Mouse (Mus musculus): Measurements from ENCODE around the gene Tdrd3.

The Tdrd3 gene

DNA sequence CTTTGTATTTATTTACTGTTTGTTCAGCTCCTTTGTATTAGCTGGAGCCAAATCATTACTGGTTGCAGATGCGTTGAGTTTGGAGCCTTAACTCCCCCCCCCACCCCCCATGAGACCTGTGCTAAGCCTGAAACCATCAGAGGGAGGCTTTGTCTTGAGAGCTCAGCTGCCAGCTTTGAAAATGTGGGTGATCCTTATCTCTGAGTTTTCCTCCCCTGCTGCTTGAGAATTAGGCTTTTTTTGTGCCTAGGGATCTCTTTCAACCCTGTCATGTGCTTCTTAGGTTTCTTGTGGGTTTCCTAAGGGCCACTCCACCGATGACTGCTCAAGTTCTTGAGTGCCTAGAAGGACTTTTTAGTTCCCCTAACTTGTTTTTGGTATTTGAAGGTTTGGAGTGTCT lies 23.3 kb downstream of the Tdrd3 start:
- ChIA-PET CTCF (interaction anchor here in 1 of 4 experiments (0.6 kb wide), 1 partner anchor 127 kb away, joined by 5 read pairs; no protein-coding TSS in a partner anchor), POLR2A (interaction anchor here in 1 of 4 experiments (0.5 kb wide), 1 partner anchor 14 kb away, joined by 3 read pairs; no protein-coding TSS in a partner anchor)

DNA sequence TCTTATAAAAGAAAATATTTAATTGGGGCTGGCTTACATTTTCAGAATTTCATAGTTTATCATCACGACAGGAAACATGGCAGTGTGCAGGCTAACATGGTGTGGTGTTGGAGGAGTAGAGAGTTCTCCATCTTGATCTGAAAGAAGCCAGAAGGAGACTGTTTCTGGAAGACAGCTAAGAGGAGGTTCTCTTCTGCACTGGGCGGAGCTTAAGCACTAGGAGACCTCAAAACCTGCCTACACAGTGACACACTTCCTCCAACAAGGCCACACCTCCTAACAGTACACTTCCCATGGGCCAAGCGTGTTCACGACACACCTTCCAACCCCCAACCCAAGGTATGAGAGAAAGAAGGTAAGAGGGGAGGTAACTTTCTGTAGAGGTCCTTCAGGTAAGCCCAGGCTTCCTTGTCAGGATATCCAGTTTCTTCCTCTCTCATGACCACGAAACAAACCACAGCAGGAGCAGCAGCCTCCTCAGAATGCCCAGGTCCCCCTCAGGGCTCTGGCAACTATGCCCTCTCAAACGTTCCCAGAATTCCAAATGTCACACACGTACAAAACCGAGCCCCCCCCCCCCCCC lies 30.0 kb downstream of the Tdrd3 start:
- ChIA-PET POLR2A (interaction anchor here in 3 of 4 experiments (0.5 to 1.6 kb wide), 3 partner anchors 25 to 115 kb away, joined by 3 to 4 read pairs (median 3); no protein-coding TSS in a partner anchor), CTCF (no interaction called here)

DNA sequence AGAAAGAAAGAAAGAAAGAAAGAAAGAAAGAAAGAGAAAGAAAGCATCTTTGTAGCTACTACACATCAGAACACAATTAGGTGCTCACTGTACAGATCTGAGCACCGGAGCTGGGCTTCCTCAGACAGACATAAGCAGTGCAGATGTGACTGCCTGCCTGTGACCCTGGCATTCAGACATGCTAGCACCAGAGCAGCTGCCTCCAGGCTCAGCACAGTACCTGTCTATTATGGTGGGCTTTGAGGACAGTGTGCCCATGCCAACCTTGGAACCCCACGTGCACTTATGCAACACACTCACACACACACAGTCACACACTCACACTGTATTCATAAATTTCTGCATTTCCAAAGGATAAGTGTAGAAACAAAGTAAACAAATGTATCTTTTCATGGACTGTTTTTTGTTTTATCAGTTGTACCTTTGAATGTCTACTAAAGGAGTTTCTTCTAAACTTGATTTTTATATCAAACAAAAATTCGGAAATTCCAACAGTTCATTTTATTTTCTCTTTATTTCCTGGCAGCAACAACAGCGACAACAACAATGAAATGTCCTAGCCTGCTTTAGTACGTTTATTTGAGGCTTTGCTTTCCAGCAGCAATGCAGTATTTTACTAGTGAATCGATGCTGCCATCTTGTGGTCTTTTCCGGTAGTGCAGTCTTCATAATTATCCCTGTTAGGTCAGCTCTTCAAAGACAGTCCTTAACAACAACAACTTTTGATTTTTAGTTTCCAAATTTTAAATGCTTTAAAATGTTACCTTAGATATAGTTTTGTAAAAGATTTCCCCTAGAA lies 35.4 kb downstream of the Tdrd3 start:
- CTCF ChIA-PET: interaction anchor here in 3 of 4 experiments (0.5 to 2.0 kb wide), 4 partner anchors 11 to 614 kb away, joined by 3 to 6 read pairs (median 3); no protein-coding TSS in a partner anchor
- POLR2A ChIA-PET: interaction anchor here in 1 of 4 experiments (0.5 kb wide), 1 partner anchor 9 kb away, joined by 3 read pairs; no protein-coding TSS in a partner anchor

DNA sequence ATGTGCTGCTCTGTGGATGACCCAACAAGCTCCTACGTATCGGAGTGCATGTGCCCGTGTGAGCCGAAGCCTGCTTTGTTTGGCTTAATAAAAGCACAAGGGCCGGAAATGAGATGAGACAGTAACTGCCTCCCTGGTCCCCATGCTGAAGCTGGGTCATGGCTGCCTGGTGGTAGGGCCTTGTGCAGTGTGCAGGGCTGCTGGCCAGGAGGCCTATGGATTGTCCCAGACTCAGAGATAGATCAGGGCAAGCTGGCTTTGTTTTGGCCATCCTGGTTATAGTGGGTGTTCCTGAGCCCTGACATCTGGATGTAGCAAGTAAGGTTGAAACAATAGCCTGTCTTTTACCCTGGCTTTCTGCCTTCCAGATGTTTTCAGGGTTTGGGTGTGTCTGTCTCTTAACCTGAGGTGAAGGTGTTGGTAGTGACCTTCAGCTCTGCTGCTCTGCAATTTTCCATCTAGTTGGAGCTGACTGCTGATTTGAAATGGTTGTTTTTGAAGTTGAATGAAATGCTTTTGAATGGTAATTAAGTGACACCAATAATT lies 39.3 kb downstream of the Tdrd3 start:
- POLR2A ChIA-PET: no interaction called here
- CTCF ChIA-PET: interaction anchor here in 3 of 4 experiments (1.0 to 1.2 kb wide), 3 partner anchors 8 to 9 kb away, joined by 4 to 6 read pairs (median 5); no protein-coding TSS in a partner anchor

DNA sequence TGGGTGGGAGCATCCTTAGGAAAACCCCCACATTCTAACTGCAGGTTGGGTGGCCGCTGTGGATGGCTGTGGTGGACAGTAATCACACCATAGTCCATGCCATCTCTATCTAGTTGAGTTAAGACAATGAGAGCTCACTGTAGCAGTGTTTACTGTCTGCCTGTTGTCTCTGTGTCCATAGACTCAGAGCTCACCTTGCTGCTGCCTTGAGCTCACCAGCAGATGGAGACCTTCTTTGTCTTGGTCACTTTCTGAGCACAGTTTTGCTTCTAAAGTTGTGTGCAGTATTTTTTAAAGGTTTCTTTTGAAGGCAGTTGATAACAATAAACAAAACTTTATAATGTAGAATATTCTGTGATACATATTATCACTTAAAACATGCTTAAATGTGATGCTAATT lies 43.3 kb downstream of the Tdrd3 start:
- ChIA-PET POLR2A (no interaction called here), CTCF (no interaction called here)

DNA sequence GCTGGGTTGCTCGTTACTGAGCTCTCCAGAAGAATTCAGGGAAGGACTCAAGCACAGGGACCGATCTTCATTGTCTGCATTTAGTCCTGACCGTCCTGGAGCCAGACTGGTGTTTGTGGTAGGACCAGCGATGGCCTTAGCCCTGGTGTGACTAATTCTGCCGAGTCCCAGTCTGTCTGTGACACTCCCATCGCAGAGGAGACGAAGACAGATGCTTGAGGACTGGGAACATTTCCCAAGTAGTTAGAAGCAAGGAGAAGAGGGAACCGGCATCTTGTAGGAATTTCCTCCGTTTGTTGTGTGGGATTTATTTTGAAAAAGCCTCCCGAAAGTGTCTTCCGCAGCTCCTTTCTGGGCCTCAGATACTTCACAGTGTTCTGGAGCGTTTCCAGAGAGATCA lies 45.1 kb downstream of the Tdrd3 start:
- ChIA-PET CTCF (no interaction called here), POLR2A (no interaction called here)

DNA sequence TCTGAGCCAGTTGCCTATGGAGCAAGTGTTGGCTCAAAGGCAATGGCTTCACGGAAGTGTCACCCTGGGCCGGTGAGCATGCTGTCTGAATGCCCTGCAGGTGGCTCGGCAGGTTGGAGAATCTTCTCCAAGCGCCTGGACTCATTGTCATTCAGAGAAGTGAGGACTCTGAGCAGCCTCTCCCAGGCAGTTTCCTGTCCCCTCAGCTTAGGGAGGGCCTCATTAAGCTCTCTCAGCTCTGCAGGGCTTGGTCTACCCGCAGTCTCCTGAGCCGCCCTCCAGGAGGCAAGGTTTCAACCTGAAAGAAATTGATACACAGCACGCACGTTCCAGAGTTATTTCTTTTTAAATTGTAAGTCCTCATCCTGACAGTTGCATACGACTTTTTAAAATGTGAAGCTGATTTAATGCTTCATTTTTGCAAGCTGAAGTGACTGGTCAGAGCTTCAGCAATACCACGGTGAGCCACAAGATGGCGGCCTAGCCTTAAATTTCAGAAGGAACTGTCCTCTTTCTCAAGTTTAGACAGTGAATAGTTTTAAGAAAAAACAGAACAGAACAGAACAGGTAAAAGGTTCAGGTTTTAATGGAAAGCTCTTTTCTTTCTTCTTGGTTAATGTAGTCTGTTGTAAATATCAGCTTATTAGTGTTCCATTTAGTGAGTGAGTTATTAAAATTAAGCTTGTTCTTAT lies 47.7 kb downstream of the Tdrd3 start:
- CTCF ChIA-PET: interaction anchor here (0.5 to 2.0 kb wide), 18 partner anchors 8 to 1519 kb away, joined by 3 to 19 read pairs (median 4); partner anchors contain the start of gene Tdrd3 (in 1 of the 4)

DNA sequence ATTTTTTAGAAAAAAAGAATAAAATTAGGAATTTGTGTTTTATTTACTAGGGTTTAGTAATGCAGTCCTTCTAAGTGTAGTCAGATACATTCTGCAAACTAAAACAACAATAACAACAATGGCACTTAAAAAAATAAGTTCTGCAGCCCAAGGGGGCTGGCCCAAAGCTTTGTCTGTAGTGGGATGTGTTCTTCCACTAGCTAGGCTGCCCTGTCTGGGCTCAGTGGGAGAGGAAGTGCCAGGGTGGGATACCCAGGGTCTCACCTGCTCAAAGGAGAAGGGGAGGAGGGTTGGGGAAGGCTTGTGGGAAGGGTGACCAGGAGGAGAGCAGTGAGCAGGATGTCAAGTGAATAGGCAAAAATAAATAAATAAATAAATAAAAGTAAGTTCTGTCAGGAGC lies 48.2 kb downstream of the Tdrd3 start:
- CTCF ChIA-PET: interaction anchor here in 3 of 4 experiments (0.5 to 2.0 kb wide), 16 partner anchors 9 to 1518 kb away, joined by 3 to 19 read pairs (median 4); partner anchors contain the start of gene Tdrd3 (in 1 of the 3)

More for the DNA sequence above, 47.7 kb downstream of the Tdrd3 start:
- POLR2A ChIA-PET: interaction anchor here in 3 of 4 experiments (0.6 to 1.2 kb wide), 3 partner anchors 46 to 1443 kb away, joined by 3 read pairs; no protein-coding TSS in a partner anchor

DNA sequence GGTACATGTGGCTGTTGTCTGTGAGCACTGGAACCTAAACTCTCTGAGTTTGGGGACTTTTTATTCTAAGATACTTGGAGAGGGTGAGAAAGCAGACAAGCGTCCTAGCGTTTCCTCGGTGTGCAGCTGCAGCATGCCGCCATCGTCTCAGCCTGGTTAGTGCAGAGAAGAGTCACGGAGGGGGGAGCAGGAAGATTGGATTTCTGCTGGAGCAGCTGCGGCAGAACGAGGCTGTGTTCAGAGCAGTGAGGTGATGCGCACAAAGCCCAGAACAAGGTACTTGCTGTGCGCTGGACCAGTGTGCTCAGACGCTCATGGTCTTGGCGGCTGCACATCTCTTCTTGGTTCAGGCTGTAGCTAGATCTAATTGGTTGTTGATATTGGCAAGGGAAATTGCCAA lies 51.1 kb downstream of the Tdrd3 start:
- CTCF ChIA-PET: interaction anchor here in 1 of 4 experiments (0.6 kb wide), 1 partner anchor 1516 kb away, joined by 3 read pairs; no protein-coding TSS in a partner anchor
- POLR2A ChIA-PET: no interaction called here

More for the DNA sequence above, 48.2 kb downstream of the Tdrd3 start:
- POLR2A ChIA-PET: interaction anchor here in 3 of 4 experiments (0.6 to 1.2 kb wide), 3 partner anchors 47 to 1444 kb away, joined by 3 read pairs; no protein-coding TSS in a partner anchor

DNA sequence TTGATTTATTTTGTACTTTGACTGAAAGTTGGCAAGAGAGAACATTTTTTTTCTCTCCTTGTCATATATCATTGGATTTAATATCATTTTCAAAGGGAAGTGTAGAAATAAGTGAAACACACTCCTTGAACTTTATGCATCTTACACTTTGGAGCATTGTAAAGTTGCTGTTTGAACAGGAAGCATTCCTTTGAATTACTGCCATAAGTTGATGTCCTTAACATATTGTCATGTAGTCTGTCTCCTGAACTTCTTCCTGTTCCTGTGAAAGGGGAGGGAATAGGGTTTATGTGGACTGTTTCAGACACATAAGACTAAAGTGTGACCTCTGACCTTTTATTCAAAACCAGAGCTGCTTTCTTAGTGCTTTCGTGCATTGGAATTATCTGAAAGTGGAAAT lies 55.1 kb downstream of the Tdrd3 start:
- CTCF ChIA-PET: no interaction called here
- POLR2A ChIA-PET: interaction anchor here in 1 of 4 experiments (1.3 kb wide), 1 partner anchor 9 kb away, joined by 3 read pairs; no protein-coding TSS in a partner anchor

DNA sequence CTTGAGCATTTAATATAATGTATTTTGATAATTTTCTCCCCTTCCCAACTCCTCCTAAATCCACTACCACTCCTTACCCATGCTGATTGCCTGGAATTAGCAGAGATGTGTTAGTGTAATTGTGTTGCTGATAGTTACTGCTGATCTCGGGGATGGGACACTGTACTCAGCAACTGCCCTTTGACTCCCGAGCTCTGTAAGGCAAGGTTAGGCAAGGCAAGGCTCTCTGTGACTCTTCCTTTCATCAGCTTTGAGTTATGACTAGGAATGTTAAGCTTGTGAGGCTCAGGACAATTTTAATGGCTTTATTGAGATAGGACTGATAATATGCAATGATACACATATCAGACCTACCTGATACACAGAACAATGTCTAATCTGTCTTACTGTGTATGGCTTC lies 56.3 kb downstream of the Tdrd3 start:
- CTCF ChIA-PET: no interaction called here
- POLR2A ChIA-PET: no interaction called here

DNA sequence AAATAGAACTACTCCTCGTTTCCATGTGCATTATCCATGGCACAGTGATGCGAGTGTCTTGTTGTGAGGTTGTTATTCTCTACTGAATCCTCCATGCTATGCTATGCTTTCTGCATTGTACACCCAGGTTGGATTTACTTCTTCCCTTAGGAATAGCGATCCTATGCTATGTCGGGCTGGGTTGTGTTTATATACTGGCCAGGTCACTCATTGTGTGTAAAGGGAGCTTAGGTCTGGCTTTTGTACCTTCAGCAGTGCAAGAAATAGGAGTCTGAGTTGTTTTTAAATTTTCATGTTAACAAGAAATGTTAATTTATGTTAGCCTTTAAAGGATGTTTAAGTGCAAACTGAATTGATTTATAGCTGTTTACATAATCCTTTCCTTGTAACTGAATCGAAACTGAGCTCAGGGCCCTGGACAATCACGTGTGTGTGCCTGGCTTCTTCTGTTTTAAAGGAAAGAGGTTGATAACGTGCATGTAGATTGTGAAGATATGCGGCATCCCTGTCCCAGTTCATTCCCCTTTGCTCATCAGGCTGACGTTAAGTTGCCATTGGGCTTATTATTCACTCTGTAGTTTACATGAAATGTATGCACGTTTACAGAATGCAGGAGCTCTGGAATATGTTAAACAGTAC lies 59.4 kb downstream of the Tdrd3 start:
- CTCF ChIA-PET: no interaction called here
- POLR2A ChIA-PET: interaction anchor here in 1 of 4 experiments (0.7 kb wide), 1 partner anchor 656 kb away, joined by 3 read pairs; no protein-coding TSS in a partner anchor

DNA sequence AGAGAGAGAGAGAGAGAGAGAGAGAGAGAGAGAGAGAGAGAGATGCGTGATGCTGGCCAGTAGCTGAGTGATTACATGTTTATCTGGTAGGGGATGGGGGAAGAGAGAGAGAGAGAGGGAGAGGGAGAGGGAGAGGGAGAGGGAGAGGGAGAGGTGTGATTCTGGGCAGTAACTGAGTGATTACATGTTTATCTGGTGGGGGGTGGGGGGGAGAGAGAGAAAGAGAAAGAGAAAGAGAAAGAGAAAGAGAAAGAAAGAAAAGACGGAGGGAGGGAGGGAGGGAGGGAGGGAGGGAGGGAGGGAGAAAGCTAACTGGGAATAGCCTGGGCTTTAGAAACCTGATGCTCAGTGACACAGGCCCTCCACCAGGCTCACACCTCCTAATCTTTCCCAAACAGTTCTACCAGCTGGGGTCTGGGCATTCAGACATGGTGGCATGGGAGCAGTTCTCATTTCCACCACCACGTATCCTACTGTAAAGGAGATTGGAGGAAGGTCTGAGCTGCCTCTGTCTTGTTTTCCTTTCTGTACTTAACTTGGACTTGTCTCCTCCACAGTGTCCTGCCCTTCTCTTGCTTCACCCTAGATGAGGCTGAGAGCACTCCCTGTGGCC lies 62.0 kb downstream of the Tdrd3 start:
- CTCF ChIA-PET: interaction anchor here in 1 of 4 experiments (0.6 kb wide), 1 partner anchor 304 kb away, joined by 3 read pairs; no protein-coding TSS in a partner anchor
- POLR2A ChIA-PET: interaction anchor here in 1 of 4 experiments (0.6 kb wide), 1 partner anchor 74 kb away, joined by 4 read pairs; no protein-coding TSS in a partner anchor

DNA sequence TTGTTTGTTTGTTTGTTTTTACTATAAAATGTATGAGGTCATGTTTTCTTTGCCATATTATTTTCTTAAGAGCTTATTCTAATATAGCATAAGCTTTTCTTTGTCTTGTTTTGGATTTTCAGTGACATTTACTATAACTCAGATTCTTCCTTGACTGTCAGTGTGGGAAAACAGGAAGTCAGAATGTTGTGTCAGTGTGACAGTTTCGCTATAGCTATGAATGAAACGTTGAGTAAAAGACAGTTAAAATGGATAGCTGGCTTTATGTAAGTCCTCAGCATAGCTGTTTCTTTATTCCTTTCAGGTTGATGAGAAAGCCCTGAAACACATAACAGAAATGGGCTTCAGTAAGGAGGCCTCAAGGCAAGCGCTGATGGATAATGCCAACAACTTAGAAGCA lies 69.4 kb downstream of the Tdrd3 start:
- ChIA-PET POLR2A (no interaction called here), CTCF (no interaction called here)

DNA sequence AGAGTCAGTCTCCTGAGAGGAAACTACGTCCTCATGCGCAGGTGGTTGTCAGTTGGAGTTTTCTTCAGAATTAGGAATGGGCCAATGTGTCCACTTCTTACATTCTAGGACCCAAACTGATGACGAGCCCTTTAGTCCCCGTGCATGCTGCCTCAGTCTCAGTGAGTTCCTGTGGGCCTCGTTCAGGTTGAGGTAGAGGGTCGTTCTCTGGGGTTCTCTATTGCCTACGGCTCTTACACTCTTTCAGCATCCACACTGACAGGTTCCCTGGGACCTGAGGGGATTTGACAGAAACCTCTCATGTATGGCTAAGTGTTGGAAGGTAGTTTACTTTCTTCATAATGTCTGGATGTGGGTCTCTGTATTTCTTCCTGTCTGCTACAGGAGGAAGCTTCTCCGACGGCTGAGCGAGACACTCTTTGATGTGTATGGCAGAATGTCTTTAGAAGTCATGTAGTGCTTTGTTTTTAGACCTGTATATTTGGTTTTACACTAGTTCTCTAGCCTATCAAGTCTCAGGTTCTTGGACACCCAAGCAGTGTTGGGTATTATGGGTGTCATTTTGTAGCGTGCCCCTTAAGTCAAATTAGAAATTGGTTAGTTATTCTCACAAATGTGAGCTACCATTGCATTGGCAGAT lies 81.6 kb downstream of the Tdrd3 start:
- POLR2A ChIA-PET: interaction anchor here in 1 of 4 experiments (0.6 kb wide), 1 partner anchor 102 kb away, joined by 3 read pairs; no protein-coding TSS in a partner anchor
- CTCF ChIA-PET: interaction anchor here in 1 of 4 experiments (0.6 kb wide), 1 partner anchor 1050 kb away, joined by 16 read pairs; no protein-coding TSS in a partner anchor

DNA sequence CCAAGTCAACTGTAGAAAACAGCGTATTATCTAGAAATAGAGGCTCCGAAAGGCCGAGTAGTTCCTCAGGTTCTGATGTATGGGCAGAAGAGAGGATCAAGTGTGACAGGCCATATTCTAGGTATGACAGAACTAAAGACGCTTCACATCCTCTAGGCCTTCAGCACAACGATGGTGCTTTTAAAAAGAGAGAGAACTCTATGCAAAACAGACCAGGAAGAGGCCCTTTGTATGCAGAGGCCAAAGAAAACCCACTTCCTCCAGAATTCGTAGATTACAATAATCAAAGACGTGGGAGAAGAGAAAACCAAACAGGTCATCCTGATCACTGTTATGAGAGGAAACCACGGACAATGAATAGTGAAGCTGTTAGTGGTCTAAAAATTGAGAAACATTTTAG lies 89.5 kb downstream of the Tdrd3 start:
- CTCF ChIA-PET: no interaction called here
- POLR2A ChIA-PET: no interaction called here

DNA sequence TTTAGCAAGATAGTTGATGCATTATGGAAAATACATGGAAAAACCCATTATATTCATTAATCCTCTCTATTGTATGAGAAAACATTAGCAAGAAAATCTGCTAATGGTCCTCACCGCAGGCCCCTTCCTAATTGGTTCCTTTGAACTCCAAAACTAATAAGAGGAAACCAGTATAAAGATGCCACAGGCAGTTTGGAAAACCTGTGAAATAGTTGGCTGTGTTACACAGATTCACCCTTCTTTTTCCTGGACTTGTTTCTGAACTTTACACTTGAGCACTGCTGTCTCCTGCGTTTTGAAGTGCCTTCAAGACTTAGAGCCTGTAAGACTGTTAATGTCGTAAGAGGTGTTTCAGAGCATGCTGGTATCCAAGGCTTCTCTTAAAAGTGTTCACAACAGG lies 98.8 kb downstream of the Tdrd3 start:
- POLR2A ChIA-PET: no interaction called here
- CTCF ChIA-PET: no interaction called here

DNA sequence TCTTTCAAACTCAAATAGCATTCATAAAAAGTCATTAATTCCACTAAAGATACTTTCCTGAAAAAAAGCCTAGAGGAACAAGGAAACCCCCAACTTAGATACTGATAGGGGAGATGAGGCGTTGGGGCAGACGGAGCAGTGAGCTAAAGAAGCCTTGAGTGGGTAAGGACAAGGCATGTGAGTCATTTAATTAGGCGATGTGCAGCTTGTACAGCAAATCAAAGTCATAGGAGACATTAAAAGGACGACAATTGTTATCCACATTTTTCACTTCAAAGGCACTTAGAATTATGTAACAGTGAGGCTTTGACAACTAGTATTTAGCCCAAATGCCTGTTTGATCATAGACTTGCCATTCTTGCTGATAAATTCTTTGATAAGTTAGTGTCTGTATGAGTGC lies 100.9 kb downstream of the Tdrd3 start:
- POLR2A ChIA-PET: no interaction called here
- CTCF ChIA-PET: no interaction called here
